ENCODE assay signal across 14 mouse cellular contexts in genomic region chr16:63229135-63229534, GRCm38 (mm10).
DNase-seq lines count a peak whose midpoint lies in the region; ATAC-seq and TF ChIP-seq lines count a peak whose summit lies in the region.
"Had no signal": no experiment of that assay in that cellular context is flagged by ENCODE, and none has a peak within 500 bp of the region (broad histone marks: within the 10 kb centered on the region; RNA-seq: fewer than 3 reads in every experiment).

No protein-coding gene starts in this region.

- no peak overlapping the region for H3K4me2 ChIP-seq in forebrain, postnatal 0 days (ENCODE audit: low read depth)
- H3K4me2 ChIP-seq in forebrain, embryonic 12.5 days, result no peak overlapping the region
- H3K4me2 ChIP-seq: embryonic facial prominence, embryonic 13.5 days; hindbrain, embryonic 15.5 days; neural tube, embryonic 15.5 days had no signal

- no peak overlapping the region for H3K9ac ChIP-seq in forebrain, postnatal 0 days
- no peak overlapping the region for H3K9ac ChIP-seq in forebrain, embryonic 12.5 days
- H3K9ac ChIP-seq: embryonic facial prominence, embryonic 13.5 days; hindbrain, embryonic 15.5 days; neural tube, embryonic 15.5 days had no signal

- no peak overlapping the region for H3K4me3 ChIP-seq in forebrain, postnatal 0 days (ENCODE audit: low read depth, low read length)
- no peak overlapping the region for H3K4me3 ChIP-seq in forebrain, embryonic 12.5 days (replicated peaks)
- H3K4me3 ChIP-seq in left cerebral cortex, adult 2 months, result no peak overlapping the region
- H3K4me3 ChIP-seq: embryonic facial prominence, embryonic 13.5 days; hindbrain, embryonic 15.5 days; megakaryocyte, embryonic 14.5 days; neural tube, embryonic 15.5 days had no signal

- no peaks in the 10 kb centered on the region for H3K27me3 ChIP-seq in forebrain, postnatal 0 days (ENCODE audit: insufficient read depth, low read length)
- H3K27me3 ChIP-seq in forebrain, embryonic 12.5 days, result no peaks in the 10 kb centered on the region
- H3K27me3 ChIP-seq: embryonic facial prominence, embryonic 13.5 days; hindbrain, embryonic 15.5 days; megakaryocyte, embryonic 14.5 days; neural tube, embryonic 15.5 days had no signal

- no peaks in the 10 kb centered on the region for H3K9me3 ChIP-seq in forebrain, postnatal 0 days (ENCODE audit: low read length)
- no peaks in the 10 kb centered on the region for H3K9me3 ChIP-seq in forebrain, embryonic 12.5 days
- H3K9me3 ChIP-seq: embryonic facial prominence, embryonic 13.5 days; hindbrain, embryonic 15.5 days; megakaryocyte, embryonic 14.5 days; neural tube, embryonic 15.5 days had no signal

- TF ChIP-seq CTCF in forebrain, postnatal 0 days (IDR thresholded peaks at IDR 0.05; ENCODE audit: low read depth), result peak; percentile 46
- TF ChIP-seq CTCF in left cerebral cortex, adult 2 months (IDR thresholded peaks at IDR 0.05), result peak; percentile 30

- H3K27ac ChIP-seq in forebrain, postnatal 0 days (ENCODE audit: low read depth, low read length), result no peak overlapping the region
- H3K27ac ChIP-seq in forebrain, embryonic 12.5 days, result no peak overlapping the region
- no peak overlapping the region for H3K27ac ChIP-seq in left cerebral cortex, adult 2 months
- H3K27ac ChIP-seq: embryonic facial prominence, embryonic 13.5 days; hindbrain, embryonic 15.5 days; neural tube, embryonic 15.5 days had no signal

- ATAC-seq in forebrain, postnatal 0 days, result no peak
- no peak for ATAC-seq in forebrain, embryonic 12.5 days (ENCODE audit: low FRiP score)

- no peaks in the 10 kb centered on the region for H3K36me3 ChIP-seq in forebrain, postnatal 0 days (ENCODE audit: insufficient read depth)
- no peaks in the 10 kb centered on the region for H3K36me3 ChIP-seq in forebrain, embryonic 12.5 days (replicated peaks)
- H3K36me3 ChIP-seq: embryonic facial prominence, embryonic 13.5 days; hindbrain, embryonic 15.5 days; neural tube, embryonic 15.5 days had no signal

- no peaks in the 10 kb centered on the region for H3K4me1 ChIP-seq in forebrain, postnatal 0 days (ENCODE audit: insufficient read depth)
- no peaks in the 10 kb centered on the region for H3K4me1 ChIP-seq in forebrain, embryonic 12.5 days
- H3K4me1 ChIP-seq: hindbrain, embryonic 15.5 days; megakaryocyte, embryonic 14.5 days; neural tube, embryonic 15.5 days had no signal

- peak; percentile 40 for DNase-seq in forebrain, postnatal 0 days
- no peak for DNase-seq in left cerebral cortex, adult 2 months (ENCODE audit: extremely low spot score in 1 of 2, low spot score in 2 of 2)
- no peak for DNase-seq in left cerebral cortex, adult 8-10 months (ENCODE audit: low spot score in 2 of 2)
- peak; percentile 12 for DNase-seq in Muller cell, postnatal 12 days (ENCODE audit: inconsistent ontology term)
- peak; percentile 27 for DNase-seq in embryo, embryonic 10.5 days (ENCODE audit: low spot score)
- DNase-seq in adrenal gland, postnatal 14 days, result no peak
- DNase-seq: cerebellum, adult 2 months; heart, postnatal 14 days; kidney, adult 2 months had no signal

- intact Hi-C loops in left cerebral cortex, adult 2 months (cut with DNase I), result loop anchor here (10.0 kb wide), 1 partner anchor 1516 kb away; no protein-coding TSS in a partner anchor

- 10% methylated on average over 1 of the region's 1 CpGs for WGBS in forebrain, postnatal 0 days
- WGBS in forebrain, embryonic 12.5 days, result 39% methylated on average over 1 of the region's 1 CpGs

Comparison
In these comparisons a context has a peak if more than half of its experiments do, and no peak if none do; other contexts are left out.
1. DNase-seq: peak in forebrain, postnatal 0 days (single experiment), Muller cell, postnatal 12 days (single experiment) and embryo, embryonic 10.5 days (single experiment); none in left cerebral cortex, adult 2 months (0 of 2), left cerebral cortex, adult 8-10 months (0 of 2) and adrenal gland, postnatal 14 days (single experiment).